Mouse (Mus musculus): ENCODE measurements around the gene Ccng2. TPM values are rescaled to one million over a fixed set of nuclear protein-coding genes. Genes with fewer than 3 reads are reported as not detected.

The Ccng2 gene
- 44.7 TPM for polyA plus RNA-seq (2017; shearing (Covaris generic))

GRCm38 (mm10) chr5:93266883-93267704 is at the start of gene Ccng2:
Gene Ccng2 (plus strand): TSS chr5:93267257.

Other genes with a start within 250 kb of the Ccng2 start
- gene Sowahb, start 222.2 kb upstream of the Ccng2 start, polyA plus RNA-seq (2017; shearing (Covaris generic)): not detected
- 41.4 TPM for gene Sept11, start 173.8 kb upstream of the Ccng2 start, polyA plus RNA-seq (2017; shearing (Covaris generic))
- gene Ccni, start 60.8 kb upstream of the Ccng2 start, polyA plus RNA-seq (2017; shearing (Covaris generic)): 36.7 TPM
- gene 2010109A12Rik, start 60.7 kb upstream of the Ccng2 start, polyA plus RNA-seq (2017; shearing (Covaris generic)): 1.4 TPM